Mouse (Mus musculus) ES-Bruce4 (cell line): ENCODE data around the gene Edf1.

Experiments used
- CTCF ChIP-seq: IDR thresholded peaks from one replicate; pipeline ENCODE4 v1.8.1; 2011; ENCODE audit warnings: low read depth, low read length
- POLR2A ChIP-seq: IDR thresholded peaks from one replicate; pipeline ENCODE4 v1.8.1; 2011; ENCODE audit warnings: low read length; ENCODE audit not compliant: insufficient read depth

DNA sequence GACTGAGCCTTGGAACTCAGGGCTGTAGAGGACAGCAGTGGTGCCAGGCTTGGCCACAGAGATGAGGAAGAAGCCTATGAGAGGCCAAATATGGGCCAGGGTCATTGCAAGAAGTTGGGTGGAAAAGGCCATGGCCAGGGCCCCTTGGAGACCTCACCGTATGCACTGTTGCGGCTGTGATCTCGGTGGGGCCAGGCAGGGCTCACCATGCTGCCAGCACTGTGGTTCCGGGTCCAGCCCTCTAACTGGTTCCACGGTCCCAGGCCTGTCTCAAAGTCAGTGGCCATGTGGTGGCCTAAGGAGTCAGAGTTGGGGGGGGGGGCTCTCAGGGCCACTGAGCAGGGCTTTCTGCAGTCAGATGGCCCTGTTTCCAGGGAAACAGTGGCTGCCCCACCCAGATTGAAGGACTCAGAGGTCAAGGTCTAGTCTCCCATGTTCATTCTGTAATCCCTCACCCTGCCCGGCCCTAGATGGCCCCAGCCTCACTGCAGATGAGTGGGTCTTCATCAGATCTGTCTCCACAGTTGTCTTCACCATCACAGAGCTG lies 10.9 kb downstream of the Edf1 start:
- TF ChIP-seq CTCF: no peak
- no peak for TF ChIP-seq POLR2A
